Mouse (Mus musculus) gastrocnemius, postnatal 10 days (tissue): ENCODE results near the gene Clec4f. TPM values are rescaled to one million over a fixed set of nuclear protein-coding genes. Genes with fewer than 3 reads are reported as not detected.
"Not testable (repeated sequence)": the region's sequence is repeated elsewhere in the genome, so short reads cannot be mapped to it uniquely, and the experiment has no call there.

Experiments used
- DNase-seq: peaks from one replicate; pipeline ENCODE4 v3.0.0; 2021; ENCODE audit warnings: mixed read lengths
- long read RNA-seq, 2 experiments: library from polyadenylated mRNA; stranded (forward); transcript quantifications; one replicate each; pipeline ENCODE4 v2.0.0; 2021
- total RNA-seq, 2 experiments: library from RNA; stranded (reverse); gene quantifications; 2 replicates each; pipeline ENCODE4 v1.2.3; 2021

The Clec4f gene
- total RNA-seq: under 1 TPM in 1 of 2 experiments, not detected in 1; 0.32 TPM
- long read RNA-seq, experiment 1: 0 reads
- long read RNA-seq, experiment 2: 0 reads

GRCm38 (mm10) chr6:83656087-83656486 is at the start of gene Clec4f:
Gene Clec4f (minus strand): TSS chr6:83656187.
- DNase-seq: no peak

- no peak for DNase-seq
Observed at GRCm38 (mm10) chr6:83704701-83705100, 48.7 kb upstream of the Clec4f start.

- no peak for DNase-seq
Observed at GRCm38 (mm10) chr6:83704294-83704693, 48.3 kb upstream of the Clec4f start.

- DNase-seq: no peak
Observed at GRCm38 (mm10) chr6:83703722-83704078, 47.7 kb upstream of the Clec4f start.

GRCm38 (mm10) chr6:83703000-83703721 is 47.2 kb upstream of the Clec4f start:
- no peak for DNase-seq

GRCm38 (mm10) chr6:83702146-83702999 is 46.4 kb upstream of the Clec4f start:
- peak; percentile 9 for DNase-seq

GRCm38 (mm10) chr6:83701001-83701400 is 45.0 kb upstream of the Clec4f start:
- DNase-seq: no peak

- DNase-seq: no peak
Observed at GRCm38 (mm10) chr6:83699971-83700370, 44.0 kb upstream of the Clec4f start.

- DNase-seq: no peak
Observed at GRCm38 (mm10) chr6:83697932-83698331, 41.9 kb upstream of the Clec4f start.

GRCm38 (mm10) chr6:83696684-83697083 is 40.7 kb upstream of the Clec4f start:
- no peak for DNase-seq

- DNase-seq: no peak
Observed at GRCm38 (mm10) chr6:83695731-83696130, 39.7 kb upstream of the Clec4f start.

- DNase-seq: peak; percentile 58
Observed at GRCm38 (mm10) chr6:83693835-83694234, 37.8 kb upstream of the Clec4f start.

GRCm38 (mm10) chr6:83692962-83693361 is 37.0 kb upstream of the Clec4f start:
- no peak for DNase-seq

GRCm38 (mm10) chr6:83690936-83691335 is 34.9 kb upstream of the Clec4f start:
- no peak for DNase-seq

- peak; percentile 37 for DNase-seq
Observed at GRCm38 (mm10) chr6:83690277-83690676, 34.3 kb upstream of the Clec4f start.

GRCm38 (mm10) chr6:83689374-83689773 is 33.4 kb upstream of the Clec4f start:
- no peak for DNase-seq

- no peak for DNase-seq
Observed at GRCm38 (mm10) chr6:83677757-83678156, 21.8 kb upstream of the Clec4f start, which contains the start of gene Cd207. Gene Cd207 (minus strand): TSS chr6:83677857.

- peak; percentile 77 for DNase-seq
Observed at GRCm38 (mm10) chr6:83673395-83673794, 17.4 kb upstream of the Clec4f start.

GRCm38 (mm10) chr6:83665009-83665408 is 9.0 kb upstream of the Clec4f start:
- DNase-seq: no peak

- DNase-seq: no peak
Observed at GRCm38 (mm10) chr6:83660821-83661220, 4.8 kb upstream of the Clec4f start.

- no peak for DNase-seq
Observed at GRCm38 (mm10) chr6:83646715-83647114, 9.3 kb downstream of the Clec4f start.

GRCm38 (mm10) chr6:83635329-83635728 is 20.7 kb downstream of the Clec4f start:
- no peak for DNase-seq

GRCm38 (mm10) chr6:83634631-83635030 is 21.4 kb downstream of the Clec4f start:
- DNase-seq: not testable (repeated sequence)
